Mouse (Mus musculus) embryo, embryonic 10 days (tissue): ENCODE measurements around the gene Vav3.
A peak's percentile ranks its signal among the peaks of the same experiment; 100 is the strongest.

Experiments used
- DNase-seq: peaks from one replicate; pipeline ENCODE4 v3.0.0-alpha.2; 2015; ENCODE audit warnings: low spot score

Vav3 gene

GRCm38 (mm10) chr3:109683608-109684295 is 343.3 kb downstream of the Vav3 start:
- DNase-seq: no peak

- DNase-seq: no peak
These were observed 350.1 kb downstream of the Vav3 start for GRCm38 (mm10) chr3:109690566-109690965.

- DNase-seq: no peak
These were observed 352.2 kb downstream of the Vav3 start for GRCm38 (mm10) chr3:109692613-109693012.

GRCm38 (mm10) chr3:109701301-109701700 is 360.8 kb downstream of the Vav3 start:
- no peak for DNase-seq

- DNase-seq: no peak
These were observed 367.5 kb downstream of the Vav3 start for GRCm38 (mm10) chr3:109707786-109708460.

- DNase-seq: no peak
These were observed 371.3 kb downstream of the Vav3 start for GRCm38 (mm10) chr3:109711751-109712150.

- DNase-seq: no peak
These were observed 374.0 kb downstream of the Vav3 start for GRCm38 (mm10) chr3:109714476-109714875.

- DNase-seq: no peak
These were observed 381.3 kb downstream of the Vav3 start for GRCm38 (mm10) chr3:109721753-109722152.

- DNase-seq: no peak
These were observed 386.3 kb downstream of the Vav3 start for GRCm38 (mm10) chr3:109726776-109727175.

- no peak for DNase-seq
These were observed 391.3 kb downstream of the Vav3 start for GRCm38 (mm10) chr3:109731592-109732230.

- peak; percentile 61 for DNase-seq
These were observed 392.1 kb downstream of the Vav3 start for GRCm38 (mm10) chr3:109732327-109733182.
